Mouse (Mus musculus): ENCODE measurements around the gene Tmem269.

Tmem269 gene

GRCm38 (mm10) chr4:119234348-119234747, 16.3 kb upstream of the Tmem269 start:
- DNase-seq: no peak

GRCm38 (mm10) chr4:119233256-119233901, 15.4 kb upstream of the Tmem269 start:
- no peak for DNase-seq

GRCm38 (mm10) chr4:119232410-119233255, 14.6 kb upstream of the Tmem269 start, which contains the start of the genes AU022252 and P3h1:
TSS of gene AU022252 (minus strand) at chr4:119232712.
TSS of gene P3h1 (plus strand) at chr4:119232915.
- peak; percentile 100 for DNase-seq

- DNase-seq: no peak
Observed at GRCm38 (mm10) chr4:119226751-119227150, 8.7 kb upstream of the Tmem269 start.

GRCm38 (mm10) chr4:119225719-119226118, 7.7 kb upstream of the Tmem269 start:
- no peak for DNase-seq

- no peak for DNase-seq
Observed at GRCm38 (mm10) chr4:119224534-119224933, 6.5 kb upstream of the Tmem269 start.

GRCm38 (mm10) chr4:119223696-119224095, 5.7 kb upstream of the Tmem269 start:
- peak; percentile 29 for DNase-seq

GRCm38 (mm10) chr4:119216667-119217066, 1.4 kb downstream of the Tmem269 start:
- DNase-seq: no peak

GRCm38 (mm10) chr4:119204672-119205071, 13.3 kb downstream of the Tmem269 start:
- peak; percentile 67 for DNase-seq

- DNase-seq: no peak
Observed at GRCm38 (mm10) chr4:119198105-119198504, 19.9 kb downstream of the Tmem269 start.

GRCm38 (mm10) chr4:119195582-119196320, 22.3 kb downstream of the Tmem269 start:
- DNase-seq: peak; percentile 14

GRCm38 (mm10) chr4:119194909-119195581, 23.0 kb downstream of the Tmem269 start, which contains the start of gene Svbp:
TSS of gene Svbp (plus strand) at chr4:119195306.
- peak; percentile 92 for DNase-seq

- no peak for DNase-seq
Observed at GRCm38 (mm10) chr4:119192757-119193156, 25.3 kb downstream of the Tmem269 start.

GRCm38 (mm10) chr4:119191273-119191672, 26.7 kb downstream of the Tmem269 start:
- no peak for DNase-seq

GRCm38 (mm10) chr4:119190618-119191017, 27.4 kb downstream of the Tmem269 start:
- no peak for DNase-seq

GRCm38 (mm10) chr4:119189864-119190263, 28.2 kb downstream of the Tmem269 start, which contains the start of gene Ermap:
TSS of gene Ermap (minus strand) at chr4:119190011.
- DNase-seq: no peak

- no peak for DNase-seq
Observed at GRCm38 (mm10) chr4:119189392-119189791, 28.6 kb downstream of the Tmem269 start.

GRCm38 (mm10) chr4:119188060-119188785, 29.8 kb downstream of the Tmem269 start:
- DNase-seq: no peak

- DNase-seq: no peak
Observed at GRCm38 (mm10) chr4:119185771-119186170, 32.2 kb downstream of the Tmem269 start.

- no peak for DNase-seq
Observed at GRCm38 (mm10) chr4:119183525-119183924, 34.5 kb downstream of the Tmem269 start.

- DNase-seq: no peak
Observed at GRCm38 (mm10) chr4:119181456-119181855, 36.6 kb downstream of the Tmem269 start.
